Mouse (Mus musculus): Measurements from ENCODE around the gene Gm28230. TPM values are rescaled to one million over a fixed set of nuclear protein-coding genes. Genes with fewer than 3 reads are reported as not detected.

Gene Gm28230
- total and polyA plus RNA-seq, 3 experiments = 0.89 to 1.7 (median 1.1) TPM

GRCm38 (mm10) chr2:74706393-74706960 lies 20.1 kb upstream of the Gm28230 start:
- H3K9ac ChIP-seq (ENCODE audit: insufficient read depth, low read depth) = no peak overlapping the region
- H3K4me1 ChIP-seq (ENCODE audit: control insufficient read depth in 1 of 2, insufficient read depth in 2 of 2) = peaks cover 0 to 4% of the 10 kb centered on the region in 2 experiments; a peak in 2 of 4 replicates
- TF ChIP-seq MAZ (IDR thresholded peaks at IDR 0.05; ENCODE audit: low read depth, low read length) (no peak), IRF4 (IDR thresholded peaks at IDR 0.05; ENCODE audit: low read depth, low read length) (no peak), SIN3A (IDR thresholded peaks at IDR 0.05; ENCODE audit: low read length) (no peak), USF2 (conservative IDR thresholded peaks at IDR 0.05; ENCODE audit: low read depth, low read length) (no peak), MEF2A (IDR thresholded peaks at IDR 0.05; ENCODE audit: borderline replicate concordance, low read depth, low read length) (no peak), NRF1 (IDR thresholded peaks at IDR 0.05; ENCODE audit: low read depth, low read length) (no peak), RAD21 (IDR thresholded peaks at IDR 0.05; ENCODE audit: low read depth, low read length) (no peak), MXI1 (IDR thresholded peaks at IDR 0.05; ENCODE audit: low read depth, low read length) (no peak), ELF1 (IDR thresholded peaks at IDR 0.05; ENCODE audit: low read depth, low read length) (no peak), POLR2A (IDR thresholded peaks at IDR 0.05; ENCODE audit: low read depth, low read length) (no peak), NELFE (IDR thresholded peaks at IDR 0.05; ENCODE audit: low read depth, low read length) (no peak), JUN (IDR thresholded peaks at IDR 0.05; ENCODE audit: insufficient read depth, low read depth, low read length) (no peak), ZKSCAN1 (IDR thresholded peaks at IDR 0.05; ENCODE audit: borderline replicate concordance, low read depth, low read length) (no peak), USF1 (IDR thresholded peaks at IDR 0.05; ENCODE audit: low read depth, low read length) (no peak)
- H3K4me2 ChIP-seq (ENCODE audit: insufficient read depth, low read depth, poor library complexity, severe bottlenecking) = no peak overlapping the region
- no peaks in the 10 kb centered on the region for H3K36me3 ChIP-seq (replicated peaks in 1 of 2; ENCODE audit: control insufficient read depth in 1 of 2, insufficient read depth in 1 of 2, low read length in 1 of 2)
- no peak overlapping the region for H3K4me3 ChIP-seq (replicated peaks in 1 of 3; ENCODE audit: low read depth in 2 of 3, low read length in 2 of 3, poor library complexity in 1 of 3)
- H3K9me3 ChIP-seq (replicated peaks; ENCODE audit: low read length) = no peaks in the 10 kb centered on the region
- peaks cover 6% of the 10 kb centered on the region for H3K27me3 ChIP-seq (replicated peaks)
- H3K27ac ChIP-seq (ENCODE audit: insufficient read depth, low read depth) = no peak overlapping the region
- dilution Hi-C loops (cut with MboI; ENCODE audit: extremely low pct_ligation_motif_present, extremely low pct_unique_long_range_greater_than_20kb, low sequenced_read_pairs) = no loop called here
- H3K79me2 ChIP-seq (replicated peaks; ENCODE audit: control insufficient read depth, extremely low read depth, insufficient read depth, poor library complexity, severe bottlenecking) = no peaks in the 10 kb centered on the region
- DNase-seq (ENCODE audit: extremely low read depth) = no peak
- in situ Hi-C loops (cut with MboI; ENCODE audit: low pct_ligation_motif_present, low pct_unique_long_range_greater_than_20kb, low sequenced_read_pairs) = loop anchor here (25.0 kb wide), 1 partner anchor 881 kb away; no protein-coding TSS in a partner anchor

GRCm38 (mm10) chr2:74707599-74707998 lies 18.9 kb upstream of the Gm28230 start:
- no peak overlapping the region for H3K4me2 ChIP-seq (ENCODE audit: insufficient read depth, low read depth, poor library complexity, severe bottlenecking)
- in situ Hi-C loops (cut with MboI; ENCODE audit: low pct_ligation_motif_present, low pct_unique_long_range_greater_than_20kb, low sequenced_read_pairs) (loop anchor here (25.0 kb wide), 1 partner anchor 880 kb away; no protein-coding TSS in a partner anchor), dilution Hi-C loops (cut with MboI; ENCODE audit: extremely low pct_ligation_motif_present, extremely low pct_unique_long_range_greater_than_20kb, low sequenced_read_pairs) (no loop called here)
- H3K27me3 ChIP-seq (replicated peaks) = peaks cover 6% of the 10 kb centered on the region
- H3K27ac ChIP-seq (ENCODE audit: insufficient read depth, low read depth) = no peak overlapping the region
- TF ChIP-seq NRF1 (IDR thresholded peaks at IDR 0.05; ENCODE audit: low read depth, low read length) = no peak
- no peak overlapping the region for H3K9ac ChIP-seq (ENCODE audit: insufficient read depth, low read depth)
- no peak overlapping the region for H3K4me3 ChIP-seq (replicated peaks in 1 of 3; ENCODE audit: low read depth in 2 of 3, low read length in 2 of 3, poor library complexity in 1 of 3)
- H3K9me3 ChIP-seq (replicated peaks; ENCODE audit: low read length) = peaks cover 4% of the 10 kb centered on the region
- DNase-seq (ENCODE audit: extremely low read depth) = no peak
- H3K36me3 ChIP-seq (replicated peaks in 1 of 2; ENCODE audit: control insufficient read depth in 1 of 2, insufficient read depth in 1 of 2, low read length in 1 of 2) = no peaks in the 10 kb centered on the region
- H3K79me2 ChIP-seq (replicated peaks; ENCODE audit: control insufficient read depth, extremely low read depth, insufficient read depth, poor library complexity, severe bottlenecking) = no peaks in the 10 kb centered on the region
- peaks cover 0 to 4% of the 10 kb centered on the region in 2 experiments; a peak in 2 of 4 replicates for H3K4me1 ChIP-seq (ENCODE audit: control insufficient read depth in 1 of 2, insufficient read depth in 2 of 2)
